Mouse (Mus musculus): ENCODE measurements around the gene Hoxd4.

Gene Hoxd4

DNA sequence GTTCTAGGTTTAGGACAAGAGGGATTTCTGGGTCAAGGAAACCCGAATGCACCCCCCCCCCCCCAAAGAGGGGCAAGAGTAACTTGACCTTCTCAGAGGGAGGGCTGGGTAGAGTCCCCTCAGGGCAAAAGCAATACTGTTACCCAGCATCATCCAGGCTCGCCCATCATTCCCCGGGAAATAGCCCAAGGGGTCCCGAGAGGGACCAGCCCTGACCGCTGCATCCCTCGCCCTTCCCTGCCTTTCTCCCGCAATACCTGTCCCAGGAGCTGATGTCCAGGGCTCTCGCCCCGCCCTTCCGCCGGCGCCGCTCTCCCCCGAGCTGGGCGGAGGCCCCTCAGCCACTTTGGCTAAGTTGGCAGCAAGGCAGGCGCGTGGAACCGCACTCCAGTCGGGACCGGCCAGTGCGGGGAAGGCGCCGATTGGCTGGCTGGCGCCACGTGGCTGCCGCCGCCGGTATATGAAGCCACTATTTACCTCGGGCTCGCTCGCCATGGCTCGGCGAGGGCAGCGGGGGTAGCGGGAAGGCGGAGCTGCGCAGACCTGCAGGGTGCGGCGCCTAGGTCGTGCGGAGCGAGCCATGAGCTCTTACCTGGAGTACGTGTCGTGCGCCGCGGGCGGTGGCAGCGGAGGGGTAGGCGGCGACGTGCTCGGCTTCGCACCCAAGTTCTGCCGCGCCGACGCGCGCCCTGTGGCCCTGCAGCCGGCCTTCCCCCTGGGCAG, 51.0 kb downstream of the Hoxd4 start, which contains the start of gene Hoxd1:
TSS of gene Hoxd1 (plus strand) at position 459 of the 723 bp plus-strand sequence.
- in situ Hi-C loops (cut with MboI, MseI) = no loop called here

DNA sequence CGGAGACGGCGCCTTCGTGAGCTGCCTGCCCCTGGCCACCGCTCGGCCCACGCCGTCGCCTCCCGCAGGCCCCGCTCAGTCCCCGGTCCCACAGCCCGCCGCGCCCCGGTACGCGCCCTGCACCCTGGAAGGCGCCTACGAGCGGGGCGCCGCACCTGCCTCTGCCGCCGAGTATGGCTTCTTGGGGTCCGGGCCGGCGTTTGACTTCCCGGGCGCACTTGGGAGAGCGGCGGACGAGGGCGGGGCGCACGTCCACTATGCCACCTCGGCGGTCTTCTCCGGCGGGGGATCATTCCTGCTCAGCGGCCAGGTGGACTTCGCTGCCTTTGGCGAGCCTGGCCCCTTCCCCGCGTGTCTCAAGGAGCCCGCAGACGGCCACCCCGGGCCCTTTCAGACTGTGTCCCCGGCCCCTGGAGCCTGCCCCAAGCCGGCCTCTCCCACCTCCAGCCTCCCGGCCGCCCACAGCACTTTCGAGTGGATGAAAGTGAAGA, 51.6 kb downstream of the Hoxd4 start:
- in situ Hi-C loops (cut with MboI, MseI) = no loop called here

DNA sequence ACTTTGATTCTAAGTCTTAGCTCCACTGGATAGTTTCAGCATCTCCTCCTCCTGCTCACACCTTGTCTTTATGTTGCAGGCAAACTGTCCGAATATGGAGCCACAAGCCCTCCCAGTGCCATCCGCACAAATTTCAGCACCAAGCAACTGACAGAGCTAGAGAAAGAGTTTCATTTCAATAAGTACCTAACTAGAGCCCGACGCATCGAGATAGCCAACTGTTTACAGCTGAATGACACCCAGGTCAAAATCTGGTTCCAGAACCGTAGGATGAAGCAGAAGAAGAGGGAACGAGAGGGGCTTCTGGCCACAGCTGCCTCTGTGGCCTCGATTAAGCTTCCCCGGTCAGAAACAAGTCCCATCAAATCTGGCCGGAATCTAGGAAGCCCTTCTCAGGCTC, 52.2 kb downstream of the Hoxd4 start:
- in situ Hi-C loops (cut with MboI, MseI) = no loop called here

DNA sequence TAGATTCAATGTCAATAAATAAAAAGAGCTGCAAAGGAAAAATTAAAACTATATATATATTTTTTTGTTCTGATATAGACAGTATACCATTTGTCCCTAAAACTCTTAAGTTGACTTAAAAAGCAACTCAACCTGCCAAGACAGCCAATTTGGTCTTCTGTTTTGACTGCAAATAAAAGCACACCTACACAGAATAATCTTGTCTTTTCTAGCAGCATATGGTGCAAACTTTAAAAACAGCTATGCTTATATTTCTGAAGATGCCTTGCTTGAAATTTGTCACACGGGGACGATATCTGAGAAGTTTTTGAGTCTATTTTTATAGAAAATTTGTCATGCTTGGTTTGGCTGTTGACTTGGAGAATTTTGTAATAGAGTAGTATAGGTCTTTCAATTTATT, 62.6 kb downstream of the Hoxd4 start:
- in situ Hi-C loops (cut with MboI, MseI) = no loop called here

DNA sequence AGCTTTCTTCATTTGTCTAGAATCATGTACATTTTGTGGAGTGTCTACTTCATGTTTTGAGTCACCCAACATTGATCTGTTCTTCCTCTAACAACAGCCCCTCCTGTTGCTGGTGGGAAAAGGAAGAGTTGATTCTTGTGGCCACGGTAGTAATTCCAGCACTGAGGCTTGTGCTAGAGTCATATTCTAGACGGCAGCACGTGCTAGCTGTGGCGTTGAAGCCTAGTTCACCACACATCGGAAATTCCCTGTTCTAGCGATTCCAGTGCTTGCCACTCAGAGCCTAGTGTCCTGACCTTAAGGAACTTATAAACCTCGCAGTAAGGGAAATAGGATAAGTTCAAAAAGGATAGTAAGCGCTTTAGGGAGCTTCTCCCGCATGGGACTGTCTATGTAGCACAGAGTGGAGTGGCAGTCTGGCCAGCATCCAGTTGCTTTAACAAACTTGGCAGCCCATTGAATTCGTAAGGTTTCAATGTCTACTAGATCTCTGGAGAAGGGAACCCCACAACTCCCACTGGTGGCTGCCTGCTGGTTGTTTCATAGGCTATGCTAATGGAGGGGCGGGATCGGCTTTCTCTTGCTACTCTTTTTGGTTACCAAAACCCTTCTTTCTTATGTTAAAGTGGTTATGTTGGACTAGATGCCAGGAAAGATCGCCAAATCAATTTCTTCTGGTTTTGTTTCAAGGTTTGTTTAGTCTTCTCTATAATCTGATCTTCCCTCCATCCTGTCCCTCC, 66.0 kb downstream of the Hoxd4 start:
- in situ Hi-C loops (cut with MboI, MseI) = no loop called here
